Mouse (Mus musculus) induced T-regulatory cell, adult 2 months (primary cell): ENCODE measurements around the gene Zfp768.
"Not testable (repeated sequence)": the region's sequence is repeated elsewhere in the genome, so short reads cannot be mapped to it uniquely, and the experiment has no call there.

Experiments used
- DNase-seq: peaks from one replicate; pipeline ENCODE4 v3.0.0-alpha.2; 2012; ENCODE audit warnings: low read depth

The Zfp768 gene

GRCm38 (mm10) chr7:127345512-127346325 lies at the start of gene Zfp768:
Zfp768 (minus strand) TSS chr7:127345589.
- DNase-seq, result peak; percentile 91

- no peak for DNase-seq
Observed at GRCm38 (mm10) chr7:127393944-127394333, 48.5 kb upstream of the Zfp768 start.

GRCm38 (mm10) chr7:127393157-127393943 lies 48.0 kb upstream of the Zfp768 start, which contains the start of gene E430018J23Rik:
E430018J23Rik (minus strand) TSS chr7:127393629.
- peak; percentile 100 for DNase-seq

GRCm38 (mm10) chr7:127392251-127392824 lies 46.9 kb upstream of the Zfp768 start:
- no peak for DNase-seq

- no peak for DNase-seq
Observed at GRCm38 (mm10) chr7:127391538-127391937, 46.1 kb upstream of the Zfp768 start.

GRCm38 (mm10) chr7:127390306-127390705 lies 44.9 kb upstream of the Zfp768 start:
- DNase-seq, result no peak

- DNase-seq, result not testable (repeated sequence)
Observed at GRCm38 (mm10) chr7:127388201-127388600, 42.8 kb upstream of the Zfp768 start.

GRCm38 (mm10) chr7:127386641-127387392 lies 41.4 kb upstream of the Zfp768 start, which contains the start of gene 9130019O22Rik:
9130019O22Rik (minus strand) TSS chr7:127387166.
- DNase-seq, result peak; percentile 97

GRCm38 (mm10) chr7:127385560-127385959 lies 40.2 kb upstream of the Zfp768 start:
- DNase-seq, result not testable (repeated sequence)

GRCm38 (mm10) chr7:127378310-127378921 lies 33.0 kb upstream of the Zfp768 start:
- no peak for DNase-seq

- peak; percentile 99 for DNase-seq
Observed at GRCm38 (mm10) chr7:127375271-127376245, 30.2 kb upstream of the Zfp768 start, which contains the start of gene Zfp747. Zfp747 (minus strand) TSS chr7:127376050.

GRCm38 (mm10) chr7:127371870-127372269 lies 26.5 kb upstream of the Zfp768 start:
- not testable (repeated sequence) for DNase-seq

- DNase-seq, result no peak
Observed at GRCm38 (mm10) chr7:127371213-127371612, 25.8 kb upstream of the Zfp768 start.

- DNase-seq, result no peak
Observed at GRCm38 (mm10) chr7:127366249-127366648, 20.9 kb upstream of the Zfp768 start.

- no peak for DNase-seq
Observed at GRCm38 (mm10) chr7:127364166-127364565, 18.8 kb upstream of the Zfp768 start.

- DNase-seq, result no peak
Observed at GRCm38 (mm10) chr7:127363475-127363921, 18.1 kb upstream of the Zfp768 start.

- peak; percentile 86 for DNase-seq
Observed at GRCm38 (mm10) chr7:127362418-127362817, 17.0 kb upstream of the Zfp768 start.

GRCm38 (mm10) chr7:127361449-127361848 lies 16.1 kb upstream of the Zfp768 start:
- no peak for DNase-seq

GRCm38 (mm10) chr7:127360265-127360664 lies 14.9 kb upstream of the Zfp768 start:
- no peak for DNase-seq

- no peak for DNase-seq
Observed at GRCm38 (mm10) chr7:127358472-127358871, 13.1 kb upstream of the Zfp768 start.
